Mouse (Mus musculus) mesoderm, embryonic 11.5 days (tissue): ENCODE measurements around the gene Ajap1.

Experiments
- DNase-seq: peaks from one replicate; pipeline ENCODE4 v3.0.0-alpha.2; 2012; ENCODE audit warnings: low read depth, low spot score

The Ajap1 gene

GRCm38 (mm10) chr4:153482459-153483338 is at the start of gene Ajap1:
TSS of gene Ajap1 (minus strand) at chr4:153482811.
- DNase-seq, result peak; percentile 75

DNA sequence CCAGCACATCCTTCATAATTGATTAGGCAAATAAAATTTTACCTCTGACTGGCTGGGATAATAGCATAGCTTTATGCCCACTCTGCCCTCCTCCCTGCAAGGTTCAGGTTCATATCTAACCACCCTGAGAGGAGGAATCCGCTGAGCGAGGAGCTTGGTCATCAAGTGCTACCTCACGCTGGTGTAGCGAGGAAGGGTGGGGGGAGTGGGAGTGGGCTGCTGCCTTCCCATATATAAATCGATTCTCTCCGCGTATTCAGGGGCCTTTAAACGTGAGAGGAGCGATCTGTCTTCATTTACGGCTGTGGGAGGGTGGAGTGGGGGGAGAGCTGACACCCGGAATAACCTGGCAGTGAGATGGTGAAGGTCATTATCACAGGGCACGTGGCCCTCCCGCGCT is 47.9 kb upstream of the Ajap1 start:
- DNase-seq, result no peak

DNA sequence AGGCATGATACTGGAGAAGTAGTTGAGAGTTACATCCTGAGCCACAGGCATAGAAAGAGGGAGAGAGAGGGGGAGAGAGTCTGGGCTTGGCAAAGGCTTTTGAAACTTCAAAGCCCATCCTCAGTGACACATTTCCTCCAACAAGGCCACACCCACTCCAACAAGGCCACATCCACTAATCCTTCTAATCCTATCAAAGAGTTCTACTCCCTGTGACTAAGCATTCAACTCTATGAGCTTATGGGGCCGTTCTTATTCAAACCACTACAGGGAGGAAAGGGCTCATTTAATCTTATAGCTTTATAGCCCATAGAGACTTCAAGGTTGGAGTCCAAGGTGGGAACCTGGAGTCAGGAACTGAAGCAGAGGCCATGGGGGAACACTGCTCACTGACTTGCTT is 39.0 kb upstream of the Ajap1 start:
- no peak for DNase-seq

DNA sequence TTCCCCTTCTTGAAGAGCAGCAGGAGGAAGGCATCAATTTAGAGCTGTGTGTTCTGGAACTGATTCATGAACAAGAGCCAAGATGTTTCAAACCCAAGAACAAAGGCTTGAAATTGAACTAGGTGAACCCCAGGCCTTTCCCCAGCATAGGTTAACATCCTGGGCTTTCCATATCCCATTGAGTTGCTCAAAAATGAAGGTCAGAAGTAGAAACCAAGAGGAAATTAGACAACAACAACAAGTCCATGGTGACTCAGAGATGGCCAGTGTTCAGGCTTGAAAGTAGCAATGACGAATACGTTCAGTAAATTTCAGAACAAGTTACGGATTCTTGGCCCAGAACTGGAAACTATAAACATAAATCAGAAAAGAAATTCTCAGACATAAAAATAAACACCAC is 37.3 kb upstream of the Ajap1 start:
- DNase-seq, result no peak

DNA sequence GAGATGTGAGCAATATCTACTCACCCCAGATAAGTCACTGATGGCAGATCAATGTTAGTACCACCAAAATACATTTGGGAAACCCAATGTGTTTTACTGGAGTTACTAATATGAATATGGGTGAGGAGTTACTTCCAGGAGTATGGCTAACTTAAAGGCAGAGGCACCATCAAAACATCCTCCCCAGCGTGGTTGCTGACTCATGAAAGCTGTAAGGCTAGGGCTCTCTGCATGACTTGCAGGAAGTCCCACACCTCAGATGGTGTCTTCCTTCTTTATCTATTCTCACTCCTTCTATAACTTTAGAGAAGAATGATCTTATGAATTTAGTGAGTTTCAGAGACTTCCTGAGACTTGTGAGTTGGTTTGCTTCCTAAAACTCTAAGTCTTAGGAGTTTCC is 36.7 kb upstream of the Ajap1 start:
- no peak for DNase-seq

GRCm38 (mm10) chr4:153515786-153516185 is 33.2 kb upstream of the Ajap1 start:
- DNase-seq, result peak; percentile 35

GRCm38 (mm10) chr4:153514071-153514470 is 31.5 kb upstream of the Ajap1 start:
- DNase-seq, result no peak

DNA sequence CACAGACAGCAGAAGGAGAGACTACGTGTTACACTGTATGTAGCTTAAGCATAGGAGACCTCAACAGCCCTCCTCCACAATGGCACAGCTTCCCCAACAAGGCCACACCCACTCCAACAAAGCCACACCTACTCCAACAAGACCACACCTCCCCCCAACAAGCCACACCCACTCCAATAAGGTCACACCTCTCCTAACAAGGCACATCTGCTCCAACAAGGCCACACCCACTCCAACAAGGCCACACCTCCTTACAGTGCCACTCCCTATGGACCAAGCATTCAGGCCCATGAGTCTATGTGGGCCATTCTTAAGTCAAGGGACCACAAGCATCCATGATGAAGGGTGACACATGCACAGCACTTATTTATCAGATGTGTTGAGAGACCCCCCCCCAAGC is 28.9 kb upstream of the Ajap1 start:
- no peak for DNase-seq

- DNase-seq, result no peak
Measured at GRCm38 (mm10) chr4:153501936-153502335, 19.3 kb upstream of the Ajap1 start.

GRCm38 (mm10) chr4:153492444-153492843 is 9.8 kb upstream of the Ajap1 start:
- DNase-seq, result no peak

- no peak for DNase-seq
Measured at GRCm38 (mm10) chr4:153489116-153489515, 6.5 kb upstream of the Ajap1 start.

- no peak for DNase-seq
Measured at GRCm38 (mm10) chr4:153485913-153486312, 3.3 kb upstream of the Ajap1 start.

DNA sequence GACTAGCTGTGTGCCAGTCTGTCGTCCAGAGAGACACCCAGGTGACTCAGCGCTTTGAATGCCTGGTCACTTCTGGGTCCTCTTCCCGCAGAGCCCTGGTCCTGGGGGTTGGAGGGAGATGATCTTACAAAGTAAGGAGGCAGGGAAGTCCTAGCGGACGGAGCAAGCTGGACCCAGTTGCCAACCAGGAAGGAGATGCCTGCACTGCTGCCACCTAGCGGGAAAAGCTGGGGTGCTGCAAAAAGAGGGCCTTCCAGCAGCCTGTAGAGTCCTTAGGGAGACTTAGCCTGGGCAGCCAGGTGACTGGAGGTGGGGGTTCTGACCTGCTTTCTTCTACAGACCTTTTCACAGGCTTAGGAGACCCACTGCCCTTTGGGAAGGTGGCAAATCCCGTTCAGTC is 1.8 kb upstream of the Ajap1 start:
- peak; percentile 87 for DNase-seq

DNA sequence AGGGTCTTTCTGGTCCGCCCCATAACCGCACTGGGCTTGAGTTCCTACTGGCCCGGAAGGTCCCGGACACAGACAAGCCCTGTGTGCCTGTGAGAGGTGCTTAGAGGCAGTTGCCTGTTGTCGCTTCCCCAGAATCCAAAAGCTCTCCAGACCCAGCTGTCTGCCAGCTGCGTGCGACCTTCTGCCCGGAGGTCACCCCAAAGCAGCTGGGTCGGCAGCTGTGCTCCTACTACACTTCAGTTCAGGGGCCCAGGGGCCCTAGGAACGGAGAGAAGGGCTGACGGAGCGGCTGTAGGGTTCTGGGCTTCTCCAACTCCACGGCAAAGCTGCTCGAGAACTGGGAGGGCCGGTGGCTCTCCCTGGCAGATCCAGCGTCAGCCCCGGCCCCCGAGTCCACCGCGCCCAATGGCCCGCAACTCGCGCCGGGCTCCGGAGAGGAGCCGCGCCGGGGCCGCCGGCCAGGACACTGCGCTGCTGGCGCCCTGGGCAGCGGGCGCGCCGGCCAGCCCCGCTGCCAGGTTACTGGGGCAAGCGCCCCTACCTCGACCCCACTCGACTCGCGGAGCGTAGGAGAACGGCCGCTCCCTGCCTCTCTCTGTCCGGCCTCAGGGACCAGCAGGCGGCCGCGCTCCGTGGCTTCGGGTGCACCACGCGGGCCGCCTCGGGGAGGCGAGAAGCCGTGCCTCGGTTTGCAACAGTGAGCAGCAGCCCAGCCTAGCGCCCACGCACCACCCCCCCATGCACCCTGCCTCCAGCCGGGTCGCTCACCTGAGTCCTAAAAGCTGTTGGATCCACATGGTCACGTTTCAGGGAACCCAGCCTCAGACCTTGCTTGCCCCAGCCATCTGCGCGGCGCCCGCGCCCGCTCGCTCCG is 1.0 kb downstream of the Ajap1 start:
- DNase-seq, result peak; percentile 34

DNA sequence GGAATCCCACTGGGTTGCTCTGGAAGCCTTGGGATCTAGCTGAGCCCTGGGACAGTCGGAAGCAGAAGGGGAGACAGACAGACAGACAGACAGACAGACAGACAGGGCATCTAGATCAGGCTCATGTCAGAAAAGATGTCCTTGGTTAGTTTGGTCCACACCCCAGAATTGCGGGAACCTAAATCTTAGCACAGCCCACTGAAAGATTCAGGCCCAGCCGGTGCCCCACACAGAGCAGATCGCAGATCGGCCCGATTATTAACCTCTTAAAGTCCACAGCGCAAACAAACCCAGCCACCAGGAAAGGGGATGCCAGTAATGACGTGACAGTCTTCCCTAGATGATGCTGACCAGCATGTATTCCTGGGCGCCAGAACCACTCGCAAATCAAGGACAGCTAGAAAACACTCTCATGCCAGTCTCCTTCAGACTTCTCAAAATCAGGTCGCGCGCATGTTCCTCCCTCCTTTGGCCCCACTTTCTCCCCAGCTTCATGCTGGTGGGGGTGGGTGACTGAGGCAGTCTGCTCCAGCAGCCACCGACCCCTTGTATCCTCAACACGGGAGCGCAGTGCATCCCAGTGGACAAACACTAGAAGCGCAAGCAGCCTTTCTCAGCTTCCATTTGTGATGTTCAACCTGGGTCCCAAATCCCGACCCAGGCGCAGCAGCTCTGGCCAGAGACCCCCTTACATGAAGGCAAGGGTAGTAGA is 1.9 kb downstream of the Ajap1 start:
- peak; percentile 82 for DNase-seq

DNA sequence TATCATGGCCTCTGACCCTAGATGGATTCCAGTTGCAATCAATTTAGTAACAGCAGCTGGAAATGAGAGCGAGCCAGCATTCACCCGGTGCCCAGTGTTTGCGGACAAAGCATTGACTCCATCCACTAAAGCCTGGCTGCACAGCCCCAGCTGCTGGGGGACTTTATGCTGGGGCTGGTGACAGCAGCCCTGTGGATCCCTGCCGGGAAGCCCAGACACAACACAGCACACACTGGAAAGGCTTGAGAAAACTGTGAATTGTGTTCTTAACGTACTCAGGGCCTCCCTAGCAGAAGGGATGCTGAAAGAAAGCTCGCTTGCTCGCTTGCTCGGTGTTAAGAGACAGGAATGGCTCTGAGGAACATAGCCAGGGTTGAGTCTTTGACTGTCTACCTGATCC is 3.5 kb downstream of the Ajap1 start:
- DNase-seq, result no peak

- DNase-seq, result no peak
Measured at GRCm38 (mm10) chr4:153473480-153474252, 8.9 kb downstream of the Ajap1 start.

- DNase-seq, result no peak
Measured at GRCm38 (mm10) chr4:153469712-153470111, 12.9 kb downstream of the Ajap1 start.

GRCm38 (mm10) chr4:153459934-153460333 is 22.7 kb downstream of the Ajap1 start:
- no peak for DNase-seq

GRCm38 (mm10) chr4:153459503-153459902 is 23.1 kb downstream of the Ajap1 start:
- no peak for DNase-seq

- no peak for DNase-seq
Measured at GRCm38 (mm10) chr4:153458821-153459220, 23.8 kb downstream of the Ajap1 start.
